25 mouse cellular contexts compared by ENCODE assay signal in genomic region chr12:98683574-98683973, GRCm38 (mm10). TPM values are rescaled to one million over a fixed set of nuclear protein-coding genes. Genes with fewer than 3 reads are reported as not detected.
A peak's percentile ranks its signal among the peaks of the same experiment; 100 is the strongest.
DNase-seq lines count a peak whose midpoint lies in the region; ATAC-seq and TF ChIP-seq lines count a peak whose summit lies in the region.
"Had no signal": no experiment of that assay in that cellular context is flagged by ENCODE, and none has a peak within 500 bp of the region (broad histone marks: within the 10 kb centered on the region; RNA-seq: fewer than 3 reads in every experiment).

No protein-coding gene starts in this region.

- no peak for DNase-seq in heart, postnatal 14 days
- DNase-seq in heart, postnatal 0 days (ENCODE audit: low spot score) = no peak
- DNase-seq in heart, adult 11 months = no peak
- DNase-seq in lung, embryonic 14.5 days = no peak
- DNase-seq in lung, postnatal 4 days = no peak
- DNase-seq in testis, postnatal 14 days (ENCODE audit: low spot score) = peak; percentile 42
- DNase-seq in cerebellum, postnatal 36 days = no peak
- DNase-seq: adrenal gland, postnatal 10 days; cerebellum, adult 8-10 months; cerebellum, postnatal 25 days; gastrocnemius, postnatal 10 days; kidney, adult 11 months; right cerebral cortex, postnatal 4 days; thymus, postnatal 14 days had no signal

- peaks cover 11% of the 10 kb centered on the region; the same call in 1 of the 2 replicates for H3K4me1 ChIP-seq in heart, embryonic 12.5 days (replicated peaks)
- H3K4me1 ChIP-seq in heart, postnatal 0 days (ENCODE audit: control insufficient read depth, insufficient read depth) = peaks cover 9% of the 10 kb centered on the region
- no peaks in the 10 kb centered on the region for H3K4me1 ChIP-seq in lung, embryonic 14.5 days (ENCODE audit: insufficient read depth)
- H3K4me1 ChIP-seq: forebrain, embryonic 13.5 days; hindbrain, embryonic 10.5 days; hindbrain, embryonic 15.5 days; limb, embryonic 13.5 days; midbrain, embryonic 13.5 days had no signal

- no peak overlapping the region for H3K4me3 ChIP-seq in heart, embryonic 12.5 days
- no peak overlapping the region for H3K4me3 ChIP-seq in heart, postnatal 0 days (ENCODE audit: low read depth, low read length)
- no peak overlapping the region for H3K4me3 ChIP-seq in lung, embryonic 14.5 days (ENCODE audit: low read depth, low read length)
- H3K4me3 ChIP-seq: forebrain, embryonic 13.5 days; hindbrain, embryonic 10.5 days; hindbrain, embryonic 15.5 days; limb, embryonic 13.5 days; midbrain, embryonic 13.5 days; neural tube, embryonic 13.5 days had no signal

- WGBS in heart, embryonic 12.5 days = 12% methylated on average over 6 of the region's 6 CpGs
- 19% methylated on average over 6 of the region's 6 CpGs for WGBS in heart, postnatal 0 days
- whole genome bisulfite sequencing in lung, embryonic 14.5 days = 26% methylated on average over 6 of the region's 6 CpGs

- no peak for TF ChIP-seq EP300 in heart, postnatal 0 days (IDR thresholded peaks at IDR 0.05; ENCODE audit: low read depth)

- H3K4me2 ChIP-seq in heart, embryonic 12.5 days = peak overlapping the region; percentile 51
- H3K4me2 ChIP-seq in heart, postnatal 0 days (ENCODE audit: low read depth, low read length) = peak overlapping the region; percentile 24; the same call in 1 of the 2 replicates
- no peak overlapping the region for H3K4me2 ChIP-seq in lung, embryonic 14.5 days
- H3K4me2 ChIP-seq: forebrain, embryonic 13.5 days; hindbrain, embryonic 15.5 days; limb, embryonic 13.5 days; liver, embryonic 11.5 days; midbrain, embryonic 13.5 days; neural tube, embryonic 13.5 days had no signal

- peak overlapping the region; percentile 37; the same call in 1 of the 2 replicates for H3K9ac ChIP-seq in heart, embryonic 12.5 days
- H3K9ac ChIP-seq in heart, postnatal 0 days (replicated peaks; ENCODE audit: low read depth, low read length) = no peak overlapping the region
- no peak overlapping the region for H3K9ac ChIP-seq in lung, embryonic 14.5 days
- H3K9ac ChIP-seq: forebrain, embryonic 13.5 days; hindbrain, embryonic 15.5 days; limb, embryonic 13.5 days; midbrain, embryonic 13.5 days; neural tube, embryonic 13.5 days had no signal

- no peaks in the 10 kb centered on the region for H3K27me3 ChIP-seq in heart, embryonic 12.5 days (replicated peaks)
- H3K27me3 ChIP-seq in heart, postnatal 0 days (ENCODE audit: control insufficient read depth, insufficient read depth, low read length) = no peaks in the 10 kb centered on the region
- H3K27me3 ChIP-seq in lung, embryonic 14.5 days (ENCODE audit: insufficient read depth, low read length) = no peaks in the 10 kb centered on the region
- H3K27me3 ChIP-seq: forebrain, embryonic 13.5 days; hindbrain, embryonic 15.5 days; limb, embryonic 13.5 days; midbrain, embryonic 13.5 days; neural tube, embryonic 13.5 days; Patski had no signal

- peaks cover 73% of the 10 kb centered on the region for H3K36me3 ChIP-seq in heart, embryonic 12.5 days
- H3K36me3 ChIP-seq in heart, postnatal 0 days (replicated peaks; ENCODE audit: control insufficient read depth, insufficient read depth, low read length) = peaks cover 59% of the 10 kb centered on the region
- H3K36me3 ChIP-seq in lung, embryonic 14.5 days (ENCODE audit: insufficient read depth) = peaks cover 58% of the 10 kb centered on the region

- peak overlapping the region; percentile 48 for H3K27ac ChIP-seq in heart, embryonic 12.5 days (ENCODE audit: poor library complexity, severe bottlenecking)
- peak overlapping the region; percentile 41; the same call in 1 of the 2 replicates for H3K27ac ChIP-seq in heart, postnatal 0 days (ENCODE audit: low read depth)
- H3K27ac ChIP-seq in lung, embryonic 14.5 days (ENCODE audit: low read depth) = 0 out of 2 replicates have a peak overlapping the region, but pooled peaks have one; percentile 4
- H3K27ac ChIP-seq: forebrain, embryonic 13.5 days; hindbrain, embryonic 10.5 days; hindbrain, embryonic 15.5 days; limb, embryonic 13.5 days; macrophage; midbrain, embryonic 13.5 days; neural tube, embryonic 13.5 days had no signal

- intact Hi-C loops in heart, postnatal 14 days (cut with DNase I) = no loop called here

- H3K9me3 ChIP-seq in heart, embryonic 12.5 days (replicated peaks) = no peaks in the 10 kb centered on the region
- H3K9me3 ChIP-seq in heart, postnatal 0 days (replicated peaks; ENCODE audit: control insufficient read depth, low read length) = no peaks in the 10 kb centered on the region
- no peaks in the 10 kb centered on the region for H3K9me3 ChIP-seq in lung, embryonic 14.5 days (ENCODE audit: low read depth, low read length)
- H3K9me3 ChIP-seq: forebrain, embryonic 13.5 days; hindbrain, embryonic 10.5 days; hindbrain, embryonic 15.5 days; limb, embryonic 13.5 days; midbrain, embryonic 13.5 days; neural tube, embryonic 13.5 days had no signal

- no peak for ATAC-seq in heart, embryonic 12.5 days (ENCODE audit: insufficient number of reproducible peaks, low FRiP score)
- ATAC-seq in heart, postnatal 0 days (ENCODE audit: insufficient read depth, low read depth) = no peak
- no peak for ATAC-seq in lung, embryonic 14.5 days (ENCODE audit: insufficient read depth)
- ATAC-seq: forebrain, embryonic 13.5 days; inflammation-experienced regulatory T-cells, adult 6 months; midbrain, embryonic 13.5 days; Patski had no signal

- TF ChIP-seq CTCF in heart, postnatal 0 days (IDR thresholded peaks at IDR 0.05; ENCODE audit: low read depth) = no peak
- TF ChIP-seq CTCF in lung, embryonic 14.5 days (IDR thresholded peaks at IDR 0.05; ENCODE audit: low read depth) = no peak

RNA-seq across cellular contexts. Expression of gene Ptpn21, which starts 53.6 kb away (rescaled TPM):
- polyA plus RNA-seq in heart, embryonic 12.5 days (2016; fragmentation: Nextera tagmentation; extraction: Ambion mirVana) = 11.7 and 13.3 TPM in 2 replicates
- total RNA-seq in heart, postnatal 14 days (2021) = 10 to 100 TPM; 21.6 to 22.5 TPM
- 8.7 and 16.0 TPM in 2 replicates for total RNA-seq in heart, postnatal 0 days (2014; rRNA removed; ENCODE audit: low replicate concordance)
- 5.4 and 6.0 TPM in 2 replicates for polyA plus RNA-seq in heart, postnatal 0 days (2015; fragmentation: Nextera tagmentation; extraction: Ambion mirVana)
- polyA plus RNA-seq in lung, embryonic 14.5 days (2014; fragmentation: Nextera tagmentation; extraction: Ambion mirVana) = 13.4 and 14.5 TPM in 2 replicates

RNA-seq across cellular contexts. Expression of gene Spata7, which starts 55.6 kb away (rescaled TPM):
- polyA plus RNA-seq in heart, embryonic 12.5 days (2016; fragmentation: Nextera tagmentation; extraction: Ambion mirVana) = 10.9 and 11.2 TPM in 2 replicates
- total RNA-seq in heart, postnatal 14 days (2021) = 1 to 10 TPM; 5.9 TPM
- 3.3 and 7.2 TPM in 2 replicates for total RNA-seq in heart, postnatal 0 days (2014; rRNA removed; ENCODE audit: low replicate concordance)
- 8.7 and 9.7 TPM in 2 replicates for polyA plus RNA-seq in heart, postnatal 0 days (2015; fragmentation: Nextera tagmentation; extraction: Ambion mirVana)
- 16.7 and 18.5 TPM in 2 replicates for polyA plus RNA-seq in lung, embryonic 14.5 days (2014; fragmentation: Nextera tagmentation; extraction: Ambion mirVana)
